Mouse (Mus musculus): Measurements from ENCODE around the gene Usp32.

DNA sequence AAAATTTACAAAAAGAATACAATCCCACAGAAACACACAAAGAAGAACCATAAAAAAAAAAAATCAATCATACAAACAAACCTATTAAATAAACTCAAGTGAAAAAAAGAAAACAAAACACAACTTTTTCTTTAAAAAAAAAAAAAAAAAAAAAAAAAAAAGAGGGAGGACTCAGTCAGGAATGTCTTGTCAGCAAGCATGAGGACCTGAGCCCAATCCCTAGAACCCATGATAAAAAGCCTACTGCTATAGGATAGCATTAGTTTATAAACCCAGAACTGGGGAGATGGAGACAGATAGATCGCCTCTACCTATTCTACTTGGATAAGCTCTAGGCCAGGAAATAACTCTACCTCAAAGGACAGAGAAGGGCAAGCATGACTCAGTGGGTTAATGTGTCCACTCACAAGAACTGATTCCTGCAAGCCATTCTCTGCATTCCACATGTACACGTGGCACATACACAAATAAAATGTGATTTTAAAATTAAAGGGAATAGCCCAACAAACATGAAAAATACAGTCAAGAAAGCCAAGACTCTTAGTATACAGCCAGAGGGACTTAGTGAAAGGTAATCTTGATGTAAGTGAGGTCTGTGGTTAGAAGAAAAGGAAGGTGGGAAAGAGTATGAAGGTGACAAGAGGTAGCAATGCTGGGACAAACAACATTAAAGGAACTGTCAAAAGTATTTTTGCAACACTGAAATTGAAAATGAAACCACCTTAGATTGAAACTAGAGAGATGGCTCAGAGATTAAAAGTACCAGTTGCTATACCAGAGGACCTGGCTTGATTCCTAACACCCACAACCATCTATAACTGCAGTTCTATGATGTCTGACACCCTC, 13.5 kb downstream of the Usp32 start:
- no peak for TF ChIP-seq EP300 (IDR thresholded peaks at IDR 0.05)
- no peak for TF ChIP-seq CTCF (IDR thresholded peaks at IDR 0.05)
